Mouse (Mus musculus) stomach, embryonic 15.5 days (tissue): ENCODE results near the gene 0610009B22Rik. TPM values are rescaled to one million over a fixed set of nuclear protein-coding genes. Genes with fewer than 3 reads are reported as not detected.

Experiments used
- ATAC-seq: fragments of 200-750 bp; cut with Nextera tagmentation; 2 replicates; pipeline ENCODE4 v1.8.0; 2017; ENCODE audit warnings: low read depth, moderate number of reproducible peaks, moderate TSS enrichment; ENCODE audit not compliant: insufficient read depth, low FRiP score
- H3K27ac ChIP-seq: fragments of 300-500 bp; sonication (generic); 2 replicates; pipeline ENCODE4 v1.5.1; 2015; ENCODE audit warnings: mild to moderate bottlenecking, inconsistent platforms
- H3K27me3 ChIP-seq: fragments of 300-500 bp; sonication (generic); replicated peaks from 2 replicates; pipeline ENCODE4 v1.6.1; 2015; ENCODE audit warnings: inconsistent platforms
- H3K36me3 ChIP-seq: fragments of 300-500 bp; sonication (generic); 2 replicates; pipeline ENCODE4 v1.6.1; 2015; ENCODE audit warnings: inconsistent platforms
- H3K4me1 ChIP-seq: fragments of 300-500 bp; sonication (generic); 2 replicates; pipeline ENCODE4 v1.6.1; 2015; ENCODE audit warnings: inconsistent platforms
- H3K4me2 ChIP-seq: fragments of 300-500 bp; sonication (generic); 2 replicates; pipeline ENCODE4 v1.6.1; 2015; ENCODE audit warnings: mild to moderate bottlenecking, inconsistent platforms
- H3K4me3 ChIP-seq: fragments of 300-500 bp; sonication (generic); replicated peaks from 2 replicates; pipeline ENCODE4 v1.5.1; 2015; ENCODE audit warnings: inconsistent platforms
- H3K9ac ChIP-seq: fragments of 300-500 bp; sonication (generic); 2 replicates; pipeline ENCODE4 v1.6.1; 2015; ENCODE audit warnings: inconsistent platforms
- H3K9me3 ChIP-seq: fragments of 300-500 bp; sonication (generic); 2 replicates; pipeline ENCODE4 v1.6.1; 2016; ENCODE audit warnings: inconsistent platforms
- WGBS: fragments of 180-500 bp; shearing (Covaris S2); methylation state at CpG from one replicate; pipeline ENCODE4 v1.1.7; 2015; 5-methylcytosine and 5-hydroxymethylcytosine counted together
- polyA plus RNA-seq: library from polyadenylated mRNA; unstranded; fragments of >200 nt; fragmentation: Nextera tagmentation; extraction: Ambion mirVana; gene quantifications from 2 replicates; pipeline ENCODE4 v1.2.1, GENCODE M21; 2015

The 0610009B22Rik gene
- polyA plus RNA-seq, 1 experiment from 2014 or later = 95.8 TPM

- 77% methylated on average over 10 of the region's 10 CpGs for WGBS
- H3K4me1 ChIP-seq = peaks cover 10% of the 10 kb centered on the region
Measured at GRCm38 (mm10) chr11:51656798-51657521, 31.7 kb downstream of the 0610009B22Rik start.

GRCm38 (mm10) chr11:51654891-51655290 lies 33.8 kb downstream of the 0610009B22Rik start:
- no peak overlapping the region for H3K4me3 ChIP-seq
- H3K27me3 ChIP-seq = no peaks in the 10 kb centered on the region
- H3K9ac ChIP-seq = no peak overlapping the region
- 91% methylated on average over 3 of the region's 3 CpGs for WGBS
- no peak overlapping the region for H3K4me2 ChIP-seq
- no peaks in the 10 kb centered on the region for H3K36me3 ChIP-seq
- H3K9me3 ChIP-seq = no peaks in the 10 kb centered on the region
- H3K27ac ChIP-seq = no peak overlapping the region
- peaks cover 17% of the 10 kb centered on the region for H3K4me1 ChIP-seq
- ATAC-seq = no peak

More at GRCm38 (mm10) chr11:51656798-51657521, 31.7 kb downstream of the 0610009B22Rik start:
- Histone ChIP-seq H3K9me3 (no peaks in the 10 kb centered on the region), H3K27me3 (no peaks in the 10 kb centered on the region), H3K36me3 (no peaks in the 10 kb centered on the region), H3K9ac (no peak overlapping the region), H3K27ac (0 out of 2 replicates have a peak overlapping the region, but pooled peaks have one; percentile 1), H3K4me3 (no peak overlapping the region), H3K4me2 (no peak overlapping the region)
- ATAC-seq = no peak

GRCm38 (mm10) chr11:51653736-51654135 lies 34.9 kb downstream of the 0610009B22Rik start:
- no peaks in the 10 kb centered on the region for H3K27me3 ChIP-seq
- 82% methylated on average over 6 of the region's 6 CpGs for WGBS

GRCm38 (mm10) chr11:51652889-51653418 lies 35.7 kb downstream of the 0610009B22Rik start:
- 89% methylated on average over 4 of the region's 4 CpGs for WGBS
- H3K4me3 ChIP-seq = no peak overlapping the region
- H3K36me3 ChIP-seq = no peaks in the 10 kb centered on the region
- H3K27ac ChIP-seq = no peak overlapping the region
- peaks cover 15% of the 10 kb centered on the region for H3K4me1 ChIP-seq
- ATAC-seq = no peak
- no peak overlapping the region for H3K9ac ChIP-seq
- H3K4me2 ChIP-seq = no peak overlapping the region
- H3K27me3 ChIP-seq = no peaks in the 10 kb centered on the region
- H3K9me3 ChIP-seq = no peaks in the 10 kb centered on the region

More at GRCm38 (mm10) chr11:51653736-51654135, 34.9 kb downstream of the 0610009B22Rik start:
- no peak overlapping the region for H3K27ac ChIP-seq
- ATAC-seq = no peak
- H3K9me3 ChIP-seq = no peaks in the 10 kb centered on the region
- no peak overlapping the region for H3K4me3 ChIP-seq
- H3K9ac ChIP-seq = no peak overlapping the region
- H3K4me2 ChIP-seq = no peak overlapping the region
- H3K4me1 ChIP-seq = peaks cover 18% of the 10 kb centered on the region
- H3K36me3 ChIP-seq = no peaks in the 10 kb centered on the region

GRCm38 (mm10) chr11:51650691-51651515 lies 37.8 kb downstream of the 0610009B22Rik start, which contains the start of the genes N4bp3 and D930048N14Rik:
TSS of gene N4bp3 (minus strand) at chr11:51650842.
TSS of gene D930048N14Rik (plus strand) at chr11:51650954.
- ATAC-seq = peak; percentile 82
- WGBS = 1% methylated on average over 67 of the region's 70 CpGs

GRCm38 (mm10) chr11:51650261-51650660 lies 38.4 kb downstream of the 0610009B22Rik start:
- Histone ChIP-seq H3K4me2 (peak overlapping the region; percentile 97), H3K27ac (peak overlapping the region; percentile 91), H3K27me3 (no peaks in the 10 kb centered on the region), H3K9ac (peak overlapping the region; percentile 60), H3K4me3 (peak overlapping the region; percentile 78), H3K36me3 (no peaks in the 10 kb centered on the region), H3K9me3 (no peaks in the 10 kb centered on the region), H3K4me1 (peaks cover 24% of the 10 kb centered on the region)
- peak; percentile 19; the same call in 1 of the 2 replicates for ATAC-seq
- under 1% methylated on average over 30 of the region's 30 CpGs for WGBS

More at GRCm38 (mm10) chr11:51650691-51651515, 37.8 kb downstream of the 0610009B22Rik start, which contains the start of the genes N4bp3 and D930048N14Rik:
- H3K27me3 ChIP-seq = no peaks in the 10 kb centered on the region
- H3K9me3 ChIP-seq = no peaks in the 10 kb centered on the region
- peak within 1 kb of the TSS; percentile 78 for H3K4me3 ChIP-seq
- peaks cover 24% of the 10 kb centered on the region for H3K4me1 ChIP-seq
- peak within 1 kb of the TSS; percentile 91 for H3K27ac ChIP-seq
- H3K4me2 ChIP-seq = peak within 1 kb of the TSS; percentile 97
- no peaks in the 10 kb centered on the region for H3K36me3 ChIP-seq
- peak within 1 kb of the TSS; percentile 60 for H3K9ac ChIP-seq

GRCm38 (mm10) chr11:51649889-51650199 lies 38.8 kb downstream of the 0610009B22Rik start:
- 0 out of 2 replicates have a peak overlapping the region, but pooled peaks have one; percentile 91 for H3K27ac ChIP-seq
- no peak for ATAC-seq
- 5% methylated on average over 7 of the region's 7 CpGs for WGBS
- H3K36me3 ChIP-seq = no peaks in the 10 kb centered on the region
- H3K27me3 ChIP-seq = no peaks in the 10 kb centered on the region
- H3K9me3 ChIP-seq = no peaks in the 10 kb centered on the region
- peaks cover 24% of the 10 kb centered on the region for H3K4me1 ChIP-seq
- H3K4me3 ChIP-seq = peak overlapping the region; percentile 78
- peak overlapping the region; percentile 60 for H3K9ac ChIP-seq
- peak overlapping the region; percentile 97 for H3K4me2 ChIP-seq

GRCm38 (mm10) chr11:51649111-51649888 lies 39.4 kb downstream of the 0610009B22Rik start:
- peaks cover 24% of the 10 kb centered on the region for H3K4me1 ChIP-seq
- peak overlapping the region; percentile 60 for H3K9ac ChIP-seq
- H3K36me3 ChIP-seq = no peaks in the 10 kb centered on the region
- H3K4me3 ChIP-seq = peak overlapping the region; percentile 78
- H3K27me3 ChIP-seq = no peaks in the 10 kb centered on the region
- H3K27ac ChIP-seq = peak overlapping the region; percentile 1; the same call in 1 of the 2 replicates
- no peak for ATAC-seq
- H3K4me2 ChIP-seq = peak overlapping the region; percentile 97
- 51% methylated on average over 11 of the region's 11 CpGs for WGBS
- H3K9me3 ChIP-seq = no peaks in the 10 kb centered on the region

- WGBS = 19% methylated on average over 3 of the region's 3 CpGs
- no peaks in the 10 kb centered on the region for H3K9me3 ChIP-seq
- no peak for ATAC-seq
- peak overlapping the region; percentile 78; the same call in 1 of the 2 replicates for H3K4me3 ChIP-seq
- H3K4me2 ChIP-seq = 0 out of 2 replicates have a peak overlapping the region, but pooled peaks have one; percentile 97
- peaks cover 4% of the 10 kb centered on the region; the same call in 1 of the 2 replicates for H3K36me3 ChIP-seq
- H3K27me3 ChIP-seq = no peaks in the 10 kb centered on the region
- H3K4me1 ChIP-seq = peaks cover 25% of the 10 kb centered on the region
- no peak overlapping the region for H3K27ac ChIP-seq
- no peak overlapping the region for H3K9ac ChIP-seq
Measured at GRCm38 (mm10) chr11:51648566-51648965, 40.1 kb downstream of the 0610009B22Rik start.

GRCm38 (mm10) chr11:51646751-51647667 lies 41.7 kb downstream of the 0610009B22Rik start:
- no peaks in the 10 kb centered on the region for H3K27me3 ChIP-seq
- 55% methylated on average over 15 of the region's 15 CpGs for WGBS
- no peak overlapping the region for H3K4me3 ChIP-seq
- H3K4me1 ChIP-seq = peaks cover 26% of the 10 kb centered on the region
- no peak for ATAC-seq
- H3K9me3 ChIP-seq = no peaks in the 10 kb centered on the region
- H3K9ac ChIP-seq = no peak overlapping the region
- peak overlapping the region; percentile 68; the same call in 1 of the 2 replicates for H3K27ac ChIP-seq
- H3K4me2 ChIP-seq = no peak overlapping the region
- peaks cover 5% of the 10 kb centered on the region; the same call in 1 of the 2 replicates for H3K36me3 ChIP-seq
